Mouse (Mus musculus): Measurements from ENCODE around the gene Nhlrc1. TPM values are rescaled to one million over a fixed set of nuclear protein-coding genes. Genes with fewer than 3 reads are reported as not detected.

Nhlrc1 gene
- 2.3 TPM for total RNA-seq (2023)

GRCm38 (mm10) chr13:47014334-47015194 lies at the start of gene Nhlrc1:
Nhlrc1 (minus strand) TSS chr13:47014850.

GRCm38 (mm10) chr13:47044617-47044947 lies 29.9 kb upstream of the Nhlrc1 start, which contains the start of gene Tpmt:
Tpmt (minus strand) TSS chr13:47044737.

GRCm38 (mm10) chr13:47043030-47043680 lies 28.5 kb upstream of the Nhlrc1 start, which contains the start of gene Kdm1b:
Kdm1b (plus strand) TSS chr13:47043499.

Other genes starting within 250 kb of the Nhlrc1 start
- gene Kif13a, start 85.0 kb downstream of the Nhlrc1 start, total RNA-seq (2023): 4.2 TPM
- gene Kdm1b, start 28.6 kb upstream of the Nhlrc1 start, total RNA-seq (2023): 20.1 TPM
- gene Tpmt, start 29.9 kb upstream of the Nhlrc1 start, total RNA-seq (2023): 2.0 TPM
- gene Dek, start 91.4 kb upstream of the Nhlrc1 start, total RNA-seq (2023): 112 TPM
- 0.95 TPM for gene Rnf144b, start 107.8 kb upstream of the Nhlrc1 start, total RNA-seq (2023)